Mouse (Mus musculus) lung, postnatal 25 days (tissue): Measurements from ENCODE around the gene Med24.
"Not testable (repeated sequence)": the region's sequence is repeated elsewhere in the genome, so short reads cannot be mapped to it uniquely, and the experiment has no call there.

Experiments used
- DNase-seq: peaks from one replicate; pipeline ENCODE4 v3.0.0; 2022; ENCODE audit warnings: low spot score

The Med24 gene

DNA sequence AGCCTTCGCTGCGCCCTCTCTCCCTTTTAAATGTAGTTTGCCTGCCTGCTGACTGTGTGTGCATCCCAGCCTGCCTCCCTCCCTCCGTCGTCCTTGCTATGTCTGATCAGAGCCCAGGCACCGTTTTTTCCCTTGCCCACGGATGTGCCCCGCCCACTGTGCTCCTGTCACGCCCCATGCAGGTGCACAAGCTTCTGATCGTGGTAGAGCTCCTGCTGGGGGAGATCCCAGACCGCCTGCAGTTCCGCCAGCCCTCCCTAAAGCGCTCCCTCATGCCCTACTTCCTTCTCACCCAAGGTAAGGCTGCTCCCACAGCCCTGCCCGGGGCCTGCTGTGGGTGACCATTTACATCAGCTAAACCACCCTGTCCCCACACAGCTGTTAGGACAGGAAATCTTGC, 36.0 kb downstream of the Med24 start:
- DNase-seq: no peak

DNA sequence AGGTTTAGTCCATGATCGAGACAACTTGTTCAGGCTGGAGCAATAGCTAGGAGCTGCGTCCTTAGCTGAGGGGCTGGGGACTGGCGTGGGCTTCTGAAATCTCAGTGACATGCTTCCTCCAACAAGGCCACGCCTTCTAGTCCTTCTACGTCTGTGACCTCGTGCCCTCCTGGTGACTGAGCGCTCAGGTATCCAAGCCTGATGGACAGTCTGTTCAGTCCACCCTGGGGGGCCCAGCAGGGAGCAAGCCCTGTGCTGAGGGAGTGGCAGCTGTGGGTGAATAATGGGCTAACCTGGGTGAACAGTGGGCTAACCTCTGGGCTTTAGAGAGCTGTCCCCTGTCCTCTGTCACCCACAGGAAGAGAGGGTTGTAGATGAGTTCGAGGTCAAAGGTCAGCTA, 41.2 kb downstream of the Med24 start:
- no peak for DNase-seq

DNA sequence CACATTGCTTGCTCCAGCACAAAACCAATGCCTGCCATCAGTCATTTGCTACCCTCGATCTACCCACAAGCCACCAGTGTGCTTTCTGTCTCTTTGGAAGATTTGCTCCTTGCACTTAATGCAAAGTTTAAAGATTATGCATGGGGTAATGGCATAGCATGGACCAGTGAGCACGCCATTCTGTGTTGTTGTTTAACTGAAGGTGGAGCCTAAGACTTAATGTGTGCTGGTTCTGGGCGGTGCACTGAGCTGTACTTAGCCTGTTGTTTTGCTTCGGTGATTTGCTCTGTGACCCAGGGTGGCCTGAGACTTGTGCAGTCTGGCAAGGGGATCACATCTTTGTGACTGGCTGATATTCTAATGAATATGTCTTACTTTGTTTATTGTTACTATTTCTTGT, 42.3 kb downstream of the Med24 start:
- DNase-seq: no peak

DNA sequence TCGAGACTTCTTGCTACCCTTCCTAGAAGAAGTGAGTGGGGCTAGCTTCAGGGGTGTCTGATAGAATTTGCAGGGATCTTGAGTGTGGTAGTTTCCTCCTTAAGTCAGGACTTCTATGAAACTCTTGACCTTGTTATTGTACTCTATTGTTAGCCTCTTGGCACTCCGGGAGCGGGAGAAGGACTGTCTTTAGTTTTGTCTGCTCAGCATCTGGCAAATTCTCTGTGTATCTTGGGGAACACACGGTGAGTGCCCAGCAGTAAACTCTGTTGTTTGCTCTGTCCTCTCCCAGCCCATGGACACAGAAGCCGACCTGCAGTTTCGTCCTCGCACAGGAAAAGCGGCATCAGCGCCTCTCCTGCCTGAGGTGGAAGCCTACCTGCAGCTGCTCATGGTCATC, 43.6 kb downstream of the Med24 start:
- DNase-seq: no peak

DNA sequence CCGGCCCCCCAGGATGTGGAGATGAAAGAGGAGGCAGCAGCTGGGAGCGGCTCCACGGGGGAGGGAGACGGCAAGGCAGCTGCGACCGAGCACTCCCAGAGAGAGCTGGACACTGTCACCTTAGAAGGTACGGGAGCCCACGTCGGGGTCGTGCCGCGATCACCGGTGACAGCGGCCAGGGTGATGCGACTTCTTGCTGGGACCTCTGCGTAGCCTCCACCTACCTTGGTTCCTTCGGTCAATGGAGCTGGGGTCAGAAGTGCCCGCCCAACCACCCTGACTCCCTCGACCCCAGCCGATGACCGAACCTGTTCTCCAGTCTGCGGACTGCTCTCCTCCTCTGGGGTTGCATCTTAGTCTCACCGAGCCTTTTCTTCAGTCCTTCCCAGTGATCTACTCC, 46.4 kb downstream of the Med24 start:
- no peak for DNase-seq

DNA sequence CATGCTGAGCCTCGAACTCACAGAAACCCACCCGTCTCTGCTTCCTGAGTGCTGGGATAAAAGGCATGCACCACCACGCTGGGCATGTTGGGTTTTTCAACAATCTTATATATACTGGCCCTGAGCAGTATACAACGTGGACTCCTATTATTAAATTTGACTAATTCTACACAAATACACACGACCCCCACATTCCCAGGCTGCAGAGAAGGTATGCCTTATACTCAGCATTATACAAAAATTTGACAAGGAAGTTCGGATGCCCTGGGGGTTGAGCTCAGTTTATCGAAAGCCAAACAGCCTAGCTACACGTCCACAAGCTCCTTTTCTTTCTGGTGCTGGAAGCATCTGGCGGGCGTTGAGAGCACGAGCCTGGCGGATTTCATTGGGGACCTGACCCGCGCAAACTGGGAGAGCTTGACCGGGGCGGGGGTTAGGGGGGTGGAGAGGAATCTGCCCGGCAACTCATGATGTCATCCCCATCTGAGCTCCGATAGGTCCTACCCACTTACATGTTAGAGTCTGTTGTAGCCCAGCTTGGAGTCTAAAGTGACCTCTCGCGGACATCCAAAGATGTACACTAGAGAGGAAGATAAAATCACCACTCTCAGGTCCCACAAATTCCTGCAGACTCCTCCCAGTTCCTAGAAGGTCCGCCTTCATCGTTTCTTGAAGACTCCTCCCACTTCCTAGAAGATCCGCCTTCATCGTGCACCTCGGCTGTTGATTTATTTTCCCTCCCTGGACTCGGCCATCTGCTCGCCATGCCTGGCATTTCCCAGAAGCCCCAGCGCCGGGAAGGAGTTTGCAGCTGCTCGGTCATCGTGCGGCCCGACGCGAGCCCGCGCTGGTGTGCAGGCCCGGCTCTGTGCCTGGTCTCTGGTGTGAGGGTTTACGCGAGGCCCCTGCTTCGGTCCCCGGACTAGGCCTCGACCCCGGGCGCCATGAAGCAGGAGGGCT, 47.2 kb downstream of the Med24 start, which contains the start of gene Psmd3:
TSS of gene Psmd3 (plus strand) at position 769 of the 960 bp plus-strand sequence.
- DNase-seq: peak; percentile 97

DNA sequence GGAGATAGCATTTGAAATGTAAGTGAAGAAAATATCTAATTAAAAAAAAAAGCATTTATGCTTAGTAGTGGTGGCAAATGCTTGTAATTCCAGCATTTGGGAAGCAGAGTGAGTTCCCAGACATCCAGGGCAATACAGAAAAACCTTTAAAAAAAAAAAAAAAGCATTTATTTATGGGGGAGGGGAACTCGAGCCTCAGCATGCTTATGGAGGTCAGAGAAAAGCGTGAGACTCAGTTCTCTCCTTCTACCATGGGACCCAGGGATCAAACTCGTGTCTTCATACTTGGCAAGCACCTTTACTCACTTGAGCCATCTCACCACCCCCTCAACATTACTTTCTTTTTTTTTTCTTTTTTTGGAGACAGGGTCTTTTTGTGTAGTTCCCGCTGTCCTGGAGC, 48.0 kb downstream of the Med24 start:
- no peak for DNase-seq

DNA sequence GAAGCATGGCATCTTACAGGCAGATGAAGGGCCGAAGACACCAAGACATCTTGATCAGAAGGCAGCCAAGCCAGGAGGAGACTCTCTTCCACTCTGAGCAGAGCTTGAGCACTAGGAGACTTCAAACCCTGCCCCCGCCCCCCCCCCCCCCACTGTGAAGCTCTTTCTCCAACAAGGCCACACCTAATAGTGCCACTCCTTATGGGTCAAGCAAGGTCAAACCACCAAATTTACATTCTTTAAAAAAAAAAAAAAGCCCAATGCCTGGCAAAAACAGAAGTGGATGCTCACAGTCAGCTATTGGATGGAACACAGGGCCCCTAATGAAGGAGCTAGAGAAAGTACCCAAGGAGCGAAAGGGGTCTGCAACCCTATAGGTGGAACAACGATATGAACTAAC, 48.6 kb downstream of the Med24 start:
- DNase-seq: not testable (repeated sequence)

DNA sequence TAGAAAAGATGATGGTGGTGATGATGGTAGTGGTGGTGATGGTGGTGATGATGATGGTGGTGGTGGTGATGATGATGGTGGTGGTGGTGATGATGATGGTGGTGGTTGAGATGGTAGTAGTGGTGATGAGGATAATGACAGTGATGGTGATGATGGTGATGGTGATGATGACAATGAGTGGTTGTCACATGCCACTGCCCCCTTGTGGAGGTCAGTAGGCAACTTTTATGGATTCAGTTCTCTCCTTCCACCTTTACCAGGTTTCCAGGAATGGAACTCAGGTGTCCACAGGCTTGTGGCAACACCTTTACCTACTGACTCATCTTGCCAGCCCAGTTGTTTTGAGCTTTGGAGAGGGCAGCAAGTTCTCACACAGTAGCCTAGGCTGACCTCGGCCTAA, 49.2 kb downstream of the Med24 start:
- no peak for DNase-seq

DNA sequence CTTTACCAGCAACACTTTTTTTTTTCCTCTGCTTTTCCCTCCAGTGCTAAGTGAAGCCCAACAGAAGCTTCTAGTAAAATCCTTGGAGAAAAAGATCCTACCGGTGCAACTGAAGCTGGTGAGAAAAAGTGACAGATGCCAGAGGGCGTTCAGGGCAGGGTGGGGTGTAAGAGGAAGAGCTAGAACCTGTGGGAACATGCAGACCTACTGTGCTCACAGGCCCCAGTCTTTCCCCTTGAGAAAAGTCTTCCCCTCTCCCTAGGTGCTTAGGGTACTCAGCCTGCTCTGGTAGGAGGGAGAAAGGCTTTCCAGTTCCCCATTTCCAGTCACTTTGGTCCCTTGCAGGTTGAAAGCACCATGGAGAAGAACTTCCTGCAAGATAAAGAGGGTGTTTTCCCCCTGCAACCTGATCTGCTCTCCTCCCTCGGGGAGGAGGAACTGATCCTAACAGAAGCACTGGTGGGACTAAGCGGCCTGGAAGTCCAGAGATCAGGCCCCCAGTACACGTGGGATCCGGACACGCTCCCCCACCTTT, 53.3 kb downstream of the Med24 start:
- no peak for DNase-seq

DNA sequence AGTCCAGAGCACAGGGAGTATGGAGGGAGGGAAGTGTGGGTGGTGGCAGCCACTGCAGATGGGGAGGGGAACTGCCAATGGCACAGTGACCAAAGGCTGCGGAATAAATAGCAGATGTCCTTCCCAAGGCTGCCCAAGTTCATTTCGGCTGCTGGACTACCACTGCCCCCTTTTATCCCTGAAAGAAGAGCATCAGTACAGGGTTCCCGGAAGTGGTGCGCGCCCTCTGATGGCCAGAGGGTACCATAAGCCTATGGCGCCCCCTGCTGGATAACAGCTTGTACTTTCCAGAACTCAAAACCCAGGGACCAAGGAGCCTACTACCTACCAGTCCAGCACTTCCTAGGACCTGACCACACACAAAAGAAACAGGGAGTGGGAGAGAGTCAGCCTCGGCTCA, 56.1 kb downstream of the Med24 start:
- DNase-seq: peak; percentile 35

DNA sequence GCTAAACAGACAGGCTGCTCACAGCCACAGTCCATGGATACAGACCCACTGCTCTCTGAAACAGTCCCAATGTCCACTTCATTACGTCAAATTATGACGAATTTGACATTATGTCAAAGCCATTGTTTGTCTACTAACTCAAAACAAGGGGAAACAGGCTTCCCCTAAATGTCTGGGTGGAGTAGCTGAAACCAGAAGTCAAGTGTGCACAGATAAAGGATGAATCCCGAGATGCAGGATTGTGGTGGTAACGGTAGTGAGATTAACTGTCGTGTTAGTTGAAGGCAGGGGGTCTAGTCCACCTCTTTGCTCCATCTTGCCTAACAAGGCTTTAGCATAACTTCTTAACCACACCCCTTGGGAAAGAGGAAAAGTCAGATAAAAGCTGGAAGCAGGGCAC, 56.8 kb downstream of the Med24 start:
- no peak for DNase-seq

DNA sequence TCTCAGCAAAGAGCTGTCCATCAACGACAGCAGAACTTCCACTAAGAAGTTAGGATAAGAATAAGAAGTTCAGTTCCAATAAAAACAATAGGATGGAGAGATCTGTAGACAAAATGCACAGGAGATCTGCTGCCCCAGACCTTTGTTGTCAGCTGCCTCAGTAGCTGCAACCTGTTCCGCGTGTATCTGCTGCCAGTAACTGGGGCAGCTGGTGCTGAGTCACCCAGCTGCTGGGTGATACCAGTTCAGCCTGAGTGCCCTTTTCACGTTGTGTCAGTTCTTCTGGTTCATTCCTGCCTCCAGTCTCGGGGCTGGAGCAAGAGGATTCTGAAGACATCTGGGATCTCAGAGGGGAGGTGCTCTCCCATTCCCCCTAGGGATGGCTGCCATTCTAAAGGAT, 57.4 kb downstream of the Med24 start:
- DNase-seq: no peak

DNA sequence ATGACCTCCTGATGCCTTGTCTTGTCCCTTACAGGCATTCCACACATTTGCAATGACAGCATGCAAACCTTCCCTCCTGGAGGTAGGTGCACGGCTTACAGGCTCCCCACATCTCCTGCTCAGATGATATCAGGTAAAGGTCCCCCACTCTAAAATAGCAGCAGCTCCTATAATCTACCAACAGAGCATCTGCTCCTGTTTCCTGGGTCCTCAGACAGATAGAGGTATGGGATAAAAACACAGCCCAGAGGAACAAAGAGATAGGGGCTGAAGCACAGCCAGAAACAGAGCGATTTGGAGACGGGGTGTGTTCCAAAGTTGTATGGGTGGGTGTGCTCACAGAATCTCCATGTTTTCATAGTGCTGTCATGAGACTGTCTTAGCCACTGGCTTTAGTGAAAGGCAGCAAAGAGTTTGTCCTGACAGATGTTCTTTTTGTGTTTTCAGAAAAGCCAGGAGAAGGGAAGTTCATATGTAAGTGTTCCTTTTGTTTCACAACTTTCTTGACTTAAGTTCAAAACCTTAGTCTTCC, 57.9 kb downstream of the Med24 start:
- no peak for DNase-seq

DNA sequence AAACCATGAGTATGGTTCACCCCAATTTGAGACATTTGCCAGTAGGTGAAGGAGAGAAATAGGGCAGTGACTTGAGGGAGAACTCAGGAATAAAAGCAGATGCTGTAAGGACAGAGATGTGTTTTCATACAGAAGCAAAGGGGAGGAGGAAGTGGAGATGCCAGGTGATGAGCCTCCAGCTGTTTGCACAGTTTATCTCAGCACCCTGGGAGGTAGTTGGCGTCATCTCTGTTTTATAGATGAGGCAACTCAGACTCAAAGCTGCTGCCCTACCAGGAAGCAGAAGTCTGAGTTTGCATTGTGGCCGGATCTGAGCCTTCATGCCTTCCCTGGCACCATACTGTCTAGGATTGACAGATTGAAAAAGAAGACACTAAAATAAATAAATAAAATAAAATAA, 60.3 kb downstream of the Med24 start:
- no peak for DNase-seq

DNA sequence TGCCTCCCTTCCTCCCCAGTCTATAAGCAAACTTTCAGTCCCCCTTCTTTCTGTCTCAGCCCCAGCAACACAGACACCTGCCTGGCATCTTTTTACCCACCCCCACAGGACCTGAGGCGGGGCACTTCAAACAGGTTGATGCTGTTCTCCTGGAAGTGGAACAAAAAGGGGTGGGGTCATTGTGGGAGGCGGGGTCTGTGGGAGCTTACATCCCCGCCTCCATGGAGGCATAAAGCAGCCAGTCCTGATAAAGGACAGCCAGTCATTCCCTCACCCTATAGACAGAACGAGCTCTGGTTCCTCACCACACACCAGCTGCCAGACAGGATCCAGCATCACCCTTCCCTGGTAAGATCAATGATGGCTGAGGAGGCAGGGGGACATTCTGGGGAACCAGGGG, 65.1 kb downstream of the Med24 start, which contains the start of gene Gsdma:
TSS of gene Gsdma (plus strand) at position 261 of the 400 bp plus-strand sequence.
- no peak for DNase-seq

DNA sequence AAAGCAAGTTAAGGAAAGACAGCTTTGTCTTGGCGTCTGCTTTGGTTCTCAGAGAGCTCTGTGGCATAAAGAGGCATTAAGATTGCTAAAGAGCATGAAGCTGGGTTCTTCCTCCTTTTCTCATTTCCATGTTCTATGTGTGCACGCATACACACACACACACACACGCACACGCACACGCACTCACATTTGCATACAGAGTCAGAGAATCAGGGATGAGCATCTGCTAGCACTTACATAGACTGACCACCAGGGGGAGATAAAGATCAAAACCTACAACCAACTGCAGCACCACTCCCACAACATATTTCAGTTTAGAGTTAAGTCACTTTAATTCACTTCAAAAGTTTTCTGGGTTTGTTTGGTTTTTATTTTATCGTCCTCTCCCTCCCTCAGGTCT, 68.7 kb downstream of the Med24 start:
- DNase-seq: peak; percentile 58

DNA sequence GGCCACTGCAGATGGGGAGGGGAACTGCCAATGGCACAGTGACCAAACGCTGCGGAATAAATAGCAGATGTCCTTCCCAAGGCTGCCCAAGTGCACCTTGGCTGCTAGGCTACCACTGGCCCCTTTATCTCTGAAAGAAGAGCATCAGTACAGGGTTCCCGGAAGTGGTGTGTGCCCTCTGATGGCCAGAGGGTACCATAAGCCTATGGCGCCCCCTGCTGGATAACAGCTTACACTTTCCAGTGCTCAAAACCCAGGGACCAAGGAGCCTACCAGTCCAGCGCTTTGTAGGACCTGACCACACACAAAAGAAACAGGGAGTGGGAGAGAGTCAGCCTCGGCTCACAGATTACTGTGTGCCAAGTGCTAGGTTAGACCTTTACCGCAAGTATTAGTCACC, 74.2 kb downstream of the Med24 start:
- peak; percentile 35 for DNase-seq
